Mouse (Mus musculus): ENCODE results near the gene Ell3.
"Not testable (repeated sequence)": the region's sequence is repeated elsewhere in the genome, so short reads cannot be mapped to it uniquely, and the experiment has no call there.

The Ell3 gene

DNA sequence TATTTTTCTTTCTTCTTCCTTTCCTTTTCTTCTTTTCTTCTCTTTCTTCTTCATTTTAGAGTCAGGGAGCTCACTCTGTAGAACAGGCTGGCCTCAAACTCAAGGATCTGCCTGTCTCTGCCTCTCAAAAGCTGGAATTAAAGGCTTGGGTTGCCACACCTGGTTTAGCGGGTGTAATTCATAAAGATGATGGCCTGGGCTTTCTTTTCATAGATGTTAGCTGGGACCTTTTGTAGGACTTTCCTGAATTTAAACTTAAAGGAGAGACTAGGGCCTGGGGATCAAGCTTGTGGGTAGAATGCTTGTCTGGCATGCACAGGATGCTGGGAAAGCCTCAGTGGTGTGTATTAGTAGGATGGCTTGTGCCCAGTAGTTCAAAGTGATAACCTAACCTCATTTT lies at the start of gene Ell3:
Ell3 (minus strand) TSS at position 101 of the 400 bp plus-strand sequence.
- DNase-seq (ENCODE audit: low read depth, low spot score): no peak
- Histone ChIP-seq H3K27me3 (ENCODE audit: control insufficient read depth, insufficient read depth, low read length, poor library complexity, severe bottlenecking) (no peaks in the 10 kb centered on the region), H3K36me3 (ENCODE audit: control insufficient read depth, insufficient read depth, low read length, poor library complexity, severe bottlenecking) (0 out of 2 replicates have a peak, but pooled peaks cover 2% of the 10 kb centered on the region)

DNA sequence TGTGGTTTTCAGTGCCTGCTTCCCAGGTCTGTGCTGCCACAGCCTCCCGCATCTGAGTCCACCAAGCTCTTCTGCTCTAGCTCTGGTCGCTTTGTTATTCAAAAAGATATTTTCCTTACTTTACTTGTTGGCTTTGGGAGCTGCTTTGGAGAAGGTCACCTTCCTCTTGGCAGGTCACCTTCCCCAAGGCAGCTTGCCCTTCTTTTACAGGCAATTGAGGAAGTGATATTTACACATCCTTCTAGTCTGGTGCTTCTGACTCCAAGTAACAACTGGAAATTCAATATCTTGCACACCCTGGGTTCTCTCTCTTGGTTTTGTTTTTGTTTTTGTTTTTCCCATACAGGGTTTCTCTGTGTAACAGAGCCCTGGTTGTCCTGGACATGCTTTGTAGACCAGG lies 40.3 kb upstream of the Ell3 start:
- H3K27me3 ChIP-seq (ENCODE audit: control insufficient read depth, insufficient read depth, low read length, poor library complexity, severe bottlenecking); DNase-seq (ENCODE audit: low read depth, low spot score); H3K36me3 ChIP-seq (ENCODE audit: control insufficient read depth, insufficient read depth, low read length, poor library complexity, severe bottlenecking): not testable (repeated sequence)

DNA sequence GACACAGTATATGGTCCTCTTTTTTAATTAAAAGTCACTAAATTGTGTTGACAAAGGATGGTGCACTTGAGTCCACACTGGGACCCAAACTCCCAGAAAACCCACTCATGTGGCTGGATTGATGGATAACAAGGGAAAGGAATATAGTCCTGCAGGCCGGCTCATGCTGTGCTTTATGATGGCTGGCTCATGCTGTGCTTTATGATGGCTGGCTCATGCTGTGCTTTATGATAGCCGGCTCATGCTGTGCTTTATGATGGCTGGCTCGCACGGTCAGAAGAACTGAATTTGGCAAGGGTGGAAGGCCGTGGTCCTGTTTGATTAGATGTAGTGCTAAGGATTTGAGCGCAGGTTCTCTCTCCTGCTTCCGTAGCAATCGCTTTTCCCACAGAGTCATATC lies 39.5 kb upstream of the Ell3 start:
- Histone ChIP-seq H3K36me3 (ENCODE audit: control insufficient read depth, insufficient read depth, low read length, poor library complexity, severe bottlenecking) (no peaks in the 10 kb centered on the region), H3K27me3 (ENCODE audit: control insufficient read depth, insufficient read depth, low read length, poor library complexity, severe bottlenecking) (no peaks in the 10 kb centered on the region)
- DNase-seq (ENCODE audit: low read depth, low spot score): no peak

- not testable (repeated sequence) for DNase-seq (ENCODE audit: low read depth, low spot score); H3K36me3 ChIP-seq (ENCODE audit: control insufficient read depth, insufficient read depth, low read length, poor library complexity, severe bottlenecking); H3K27me3 ChIP-seq (ENCODE audit: control insufficient read depth, insufficient read depth, low read length, poor library complexity, severe bottlenecking)
Measured at GRCm38 (mm10) chr2:121480916-121481315, 36.8 kb upstream of the Ell3 start.

- no peaks in the 10 kb centered on the region for H3K27me3 ChIP-seq (ENCODE audit: control insufficient read depth, insufficient read depth, low read length, poor library complexity, severe bottlenecking)
- H3K36me3 ChIP-seq (ENCODE audit: control insufficient read depth, insufficient read depth, low read length, poor library complexity, severe bottlenecking): no peaks in the 10 kb centered on the region
- peak; percentile 71 for DNase-seq (ENCODE audit: low read depth, low spot score)
Measured at GRCm38 (mm10) chr2:121480498-121480897, 36.4 kb upstream of the Ell3 start.

DNA sequence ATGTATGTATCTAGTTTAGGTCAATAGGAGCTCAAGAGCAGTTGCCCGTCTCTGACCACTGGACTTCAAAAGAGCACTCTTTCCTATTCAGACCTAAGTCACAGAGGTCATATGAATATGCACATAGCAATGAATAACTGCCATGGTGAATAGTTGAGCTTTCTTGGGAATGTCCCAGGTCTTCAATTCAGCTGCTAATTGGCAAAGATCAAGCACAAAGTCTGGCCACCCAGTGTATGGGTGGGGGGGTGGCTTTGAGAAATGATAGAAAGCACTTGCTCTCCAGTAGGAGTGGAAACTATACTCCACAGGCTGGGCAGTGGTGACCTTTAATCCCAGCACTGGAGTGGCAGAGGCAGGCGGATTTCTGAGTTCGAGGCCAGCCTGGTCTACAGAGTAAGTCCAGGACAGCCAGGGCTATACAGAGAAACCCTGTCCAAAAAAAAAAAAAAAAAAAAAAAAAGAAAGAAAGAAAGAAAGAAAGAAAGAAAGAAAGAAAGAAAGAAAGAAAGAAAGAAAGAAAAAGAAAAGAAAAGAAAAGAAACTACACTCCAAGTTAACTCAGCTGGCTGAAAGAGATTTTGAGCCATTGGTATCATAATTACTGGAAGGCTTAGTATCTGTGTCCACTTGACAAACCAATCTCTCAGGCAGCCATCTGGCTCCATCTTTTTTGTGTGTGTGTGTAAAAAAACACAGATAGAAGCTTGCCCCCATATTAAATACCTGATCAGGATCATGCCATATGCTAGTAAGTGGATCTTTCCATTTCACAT lies 33.6 kb upstream of the Ell3 start:
- Histone ChIP-seq H3K27me3 (ENCODE audit: control insufficient read depth, insufficient read depth, low read length, poor library complexity, severe bottlenecking) (no peaks in the 10 kb centered on the region), H3K36me3 (ENCODE audit: control insufficient read depth, insufficient read depth, low read length, poor library complexity, severe bottlenecking) (no peaks in the 10 kb centered on the region)
- no peak for DNase-seq (ENCODE audit: low read depth, low spot score)

- not testable (repeated sequence) for H3K27me3 ChIP-seq (ENCODE audit: control insufficient read depth, insufficient read depth, low read length, poor library complexity, severe bottlenecking); H3K36me3 ChIP-seq (ENCODE audit: control insufficient read depth, insufficient read depth, low read length, poor library complexity, severe bottlenecking); DNase-seq (ENCODE audit: low read depth, low spot score)
Measured at GRCm38 (mm10) chr2:121475306-121475705, 31.2 kb upstream of the Ell3 start.

DNA sequence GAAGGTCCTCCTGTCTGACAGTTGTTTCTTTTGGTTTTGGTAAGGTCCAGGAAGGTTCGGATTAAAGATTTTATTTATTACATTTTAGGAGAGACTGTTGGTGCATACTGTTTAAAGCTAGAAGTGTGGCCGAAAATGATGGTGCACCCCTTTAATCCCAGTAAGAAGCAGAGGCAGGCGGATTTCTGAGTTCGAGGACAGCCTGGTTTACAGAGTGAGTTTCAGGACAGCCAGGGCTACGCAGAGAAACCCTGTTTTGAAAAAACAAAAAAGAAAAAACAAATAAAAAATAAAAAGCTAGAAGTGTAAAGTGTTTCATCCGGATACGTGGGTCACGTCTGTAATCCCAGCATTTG lies 30.1 kb upstream of the Ell3 start:
- Histone ChIP-seq H3K36me3 (ENCODE audit: control insufficient read depth, insufficient read depth, low read length, poor library complexity, severe bottlenecking) (no peaks in the 10 kb centered on the region), H3K27me3 (ENCODE audit: control insufficient read depth, insufficient read depth, low read length, poor library complexity, severe bottlenecking) (no peaks in the 10 kb centered on the region)
- DNase-seq (ENCODE audit: low read depth, low spot score): no peak

DNA sequence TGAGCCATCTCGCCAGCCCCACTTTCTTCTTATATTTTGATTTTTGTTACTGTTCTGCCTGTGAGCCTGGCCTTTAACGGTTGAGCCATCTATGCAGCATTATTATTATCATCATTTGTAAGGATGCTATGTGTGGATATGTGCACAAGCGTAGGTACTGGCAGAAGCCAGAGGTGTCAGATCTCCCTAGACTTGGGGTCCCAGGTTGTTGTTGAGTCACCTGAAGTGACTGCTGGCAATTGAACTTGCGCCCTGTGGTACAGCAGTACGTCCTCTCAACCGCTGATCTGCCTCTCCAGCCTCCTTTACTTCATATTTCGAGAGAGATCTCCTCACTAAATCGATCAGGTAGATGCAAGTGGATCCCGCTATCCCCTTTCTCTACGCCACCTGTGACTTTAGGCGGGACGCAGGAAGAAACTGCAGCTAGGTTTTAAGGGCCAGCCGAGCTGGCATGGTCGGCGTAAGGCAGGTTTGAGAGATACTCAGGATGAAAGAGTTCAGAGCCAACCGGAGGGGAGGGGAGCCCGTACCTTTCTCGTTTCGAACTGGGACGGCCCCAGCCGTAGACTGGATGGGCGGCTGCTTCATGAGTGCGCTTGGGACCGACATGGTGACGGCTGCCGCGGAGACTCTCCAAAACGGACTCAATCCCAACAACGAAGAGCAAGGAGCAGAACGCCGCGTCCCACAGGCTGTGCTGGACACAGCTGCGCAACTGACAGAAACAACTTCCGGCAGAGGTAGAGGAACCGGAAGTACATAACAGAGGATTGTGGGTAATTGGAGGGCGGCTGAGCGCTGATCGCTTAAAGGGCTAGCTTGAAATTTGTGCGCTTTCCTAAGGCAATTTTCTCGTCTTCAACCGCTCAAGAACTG lies 29.5 kb upstream of the Ell3 start, which contains the start of gene Mfap1b:
Mfap1b (minus strand) TSS at position 767 of the 879 bp plus-strand sequence.
- DNase-seq (ENCODE audit: low read depth, low spot score): peak; percentile 90
- not testable (repeated sequence) for H3K27me3 ChIP-seq (ENCODE audit: control insufficient read depth, insufficient read depth, low read length, poor library complexity, severe bottlenecking); H3K36me3 ChIP-seq (ENCODE audit: control insufficient read depth, insufficient read depth, low read length, poor library complexity, severe bottlenecking)

- H3K36me3 ChIP-seq (ENCODE audit: control insufficient read depth, insufficient read depth, low read length, poor library complexity, severe bottlenecking); DNase-seq (ENCODE audit: low read depth, low spot score): not testable (repeated sequence)
Measured at GRCm38 (mm10) chr2:121472783-121473182, 28.7 kb upstream of the Ell3 start.

GRCm38 (mm10) chr2:121468982-121469381 lies 24.9 kb upstream of the Ell3 start:
- not testable (repeated sequence) for H3K36me3 ChIP-seq (ENCODE audit: control insufficient read depth, insufficient read depth, low read length, poor library complexity, severe bottlenecking); DNase-seq (ENCODE audit: low read depth, low spot score); H3K27me3 ChIP-seq (ENCODE audit: control insufficient read depth, insufficient read depth, low read length, poor library complexity, severe bottlenecking)

More at GRCm38 (mm10) chr2:121472783-121473182, 28.7 kb upstream of the Ell3 start:
- not testable (repeated sequence) for H3K27me3 ChIP-seq (ENCODE audit: control insufficient read depth, insufficient read depth, low read length, poor library complexity, severe bottlenecking)

DNA sequence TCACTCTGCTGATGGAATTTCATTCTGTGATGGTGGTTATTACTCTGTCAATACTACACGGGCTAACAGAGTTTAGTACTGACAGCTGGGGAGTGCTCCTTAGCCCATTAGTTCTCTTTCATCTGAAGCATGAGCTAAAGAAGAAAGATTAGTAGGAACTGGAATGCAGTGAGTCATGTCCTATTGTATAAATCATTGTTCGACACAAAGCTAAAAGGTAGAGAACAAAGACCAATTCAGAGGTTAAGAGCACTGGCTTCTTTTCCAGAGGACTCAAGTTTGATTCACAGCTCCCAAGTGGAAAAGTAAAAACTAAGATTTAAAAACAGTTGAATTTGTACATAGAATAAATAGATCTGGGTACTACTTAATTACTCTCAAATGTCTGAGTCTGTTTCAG lies 16.0 kb upstream of the Ell3 start:
- Histone ChIP-seq H3K36me3 (ENCODE audit: control insufficient read depth, insufficient read depth, low read length, poor library complexity, severe bottlenecking) (peaks cover 2% of the 10 kb centered on the region; the same call in 1 of the 2 replicates), H3K27me3 (ENCODE audit: control insufficient read depth, insufficient read depth, low read length, poor library complexity, severe bottlenecking) (no peaks in the 10 kb centered on the region)
- DNase-seq (ENCODE audit: low read depth, low spot score): no peak

DNA sequence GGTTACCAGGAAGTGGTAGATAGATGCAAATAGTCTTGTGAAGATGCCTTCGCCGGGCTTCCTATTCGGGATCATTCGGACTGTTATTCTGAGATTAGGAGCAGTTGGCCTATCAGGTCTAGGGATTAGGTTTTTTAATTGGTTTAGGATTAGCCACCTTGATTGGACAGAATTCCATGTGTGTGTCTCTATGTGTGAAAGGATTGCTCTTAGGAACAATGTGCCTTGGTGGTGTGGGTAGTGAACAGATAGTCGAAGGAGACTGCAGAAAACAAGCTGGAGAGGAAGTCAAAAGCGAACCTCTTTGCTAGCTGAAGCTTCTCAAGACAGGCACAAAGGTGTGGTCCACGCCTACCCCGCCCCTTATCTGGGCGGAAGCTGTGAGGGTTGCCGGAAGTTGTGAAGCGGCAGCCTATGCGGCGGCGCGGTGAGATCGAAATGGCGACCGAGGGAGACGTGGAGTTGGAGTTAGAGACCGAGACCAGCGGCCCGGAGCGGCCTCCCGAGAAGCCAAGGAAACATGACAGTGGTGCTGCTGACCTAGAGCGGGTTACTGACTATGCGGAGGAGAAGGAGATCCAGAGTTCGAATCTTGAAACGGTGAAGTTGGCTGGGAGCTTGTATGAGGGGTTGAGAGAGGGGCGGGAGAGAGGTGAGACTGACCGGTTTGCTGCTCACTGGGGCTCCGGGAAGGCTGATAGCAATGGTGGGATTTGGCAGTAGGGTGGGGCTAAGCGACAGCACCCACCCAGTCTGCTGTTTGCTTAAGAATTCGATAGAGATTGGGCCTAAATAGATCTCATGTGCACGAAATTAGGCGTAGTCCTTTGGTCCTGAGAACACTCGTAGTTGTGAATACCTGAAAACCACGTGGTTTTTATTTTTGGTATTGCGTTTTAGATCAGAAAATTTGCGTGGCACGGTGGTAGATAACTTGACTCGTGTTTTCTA lies 12.9 kb upstream of the Ell3 start, which contains the start of gene Serinc4:
Serinc4 (minus strand) TSS at position 90 of the 951 bp plus-strand sequence.
- Histone ChIP-seq H3K27me3 (ENCODE audit: control insufficient read depth, insufficient read depth, low read length, poor library complexity, severe bottlenecking) (no peaks in the 10 kb centered on the region), H3K36me3 (ENCODE audit: control insufficient read depth, insufficient read depth, low read length, poor library complexity, severe bottlenecking) (peaks cover 2% of the 10 kb centered on the region; the same call in 1 of the 2 replicates)
- DNase-seq (ENCODE audit: low read depth, low spot score): peak; percentile 92

GRCm38 (mm10) chr2:121455534-121455933 lies 11.5 kb upstream of the Ell3 start:
- Histone ChIP-seq H3K27me3 (ENCODE audit: control insufficient read depth, insufficient read depth, low read length, poor library complexity, severe bottlenecking) (no peaks in the 10 kb centered on the region), H3K36me3 (ENCODE audit: control insufficient read depth, insufficient read depth, low read length, poor library complexity, severe bottlenecking) (peaks cover 6% of the 10 kb centered on the region)
- no peak for DNase-seq (ENCODE audit: low read depth, low spot score)
